Mouse (Mus musculus) forebrain, embryonic 14.5 days (tissue): ENCODE results near the gene Adamts20. TPM values are rescaled to one million over a fixed set of nuclear protein-coding genes. Genes with fewer than 3 reads are reported as not detected.

Experiments
- ATAC-seq: fragments of 200-750 bp; cut with Nextera tagmentation; 2 replicates; pipeline ENCODE4 v1.8.0; 2017; ENCODE audit warnings: mild to moderate bottlenecking, moderate library complexity
- DNase-seq: peaks from one replicate; pipeline ENCODE4 v3.0.0-alpha.2; 2015; ENCODE audit warnings: low spot score
- H3K27ac ChIP-seq: fragments of 300-500 bp; sonication (generic); 2 replicates; pipeline ENCODE4 v1.5.1; 2014; ENCODE audit warnings: low read depth, mild to moderate bottlenecking, control low read depth, low read length, moderate library complexity
- H3K27me3 ChIP-seq: fragments of 300-500 bp; sonication (generic); replicated peaks from 2 replicates; pipeline ENCODE4 v1.6.1; 2014; ENCODE audit warnings: low read length, control low read depth, mixed read lengths; ENCODE audit not compliant: control insufficient read depth, insufficient read depth
- H3K36me3 ChIP-seq: fragments of 300-500 bp; sonication (generic); 2 replicates; pipeline ENCODE4 v1.6.1; 2014; ENCODE audit warnings: low read length, control low read depth; ENCODE audit not compliant: control insufficient read depth, insufficient read depth
- H3K4me1 ChIP-seq: fragments of 300-500 bp; sonication (generic); 2 replicates; pipeline ENCODE4 v1.6.1; 2014; ENCODE audit warnings: antibody characterized with exemption, low read length, control low read depth; ENCODE audit not compliant: control insufficient read depth, insufficient read depth
- H3K4me2 ChIP-seq: fragments of 300-500 bp; sonication (generic); 2 replicates; pipeline ENCODE4 v1.6.1; 2014; ENCODE audit warnings: mild to moderate bottlenecking, control low read depth, low read length
- H3K4me3 ChIP-seq: fragments of 300-500 bp; sonication (generic); 2 replicates; pipeline ENCODE4 v1.5.1; 2014; ENCODE audit warnings: low read depth, low read length, control low read depth
- H3K9ac ChIP-seq: fragments of 300-500 bp; sonication (generic); 2 replicates; pipeline ENCODE4 v1.6.1; 2014; ENCODE audit warnings: mild to moderate bottlenecking, low read length, control low read depth, moderate library complexity
- H3K9me3 ChIP-seq: fragments of 300-500 bp; sonication (generic); replicated peaks from 2 replicates; pipeline ENCODE4 v1.6.1; 2016; ENCODE audit warnings: low read length, control low read depth, mixed read lengths; ENCODE audit not compliant: control insufficient read depth
- WGBS: fragments of 180-500 bp; shearing (Covaris S2); extraction: QIAGEN DNeasy Blood & Tissue Kit; methylation state at CpG from one replicate; pipeline ENCODE4 v1.1.7; 2014; 5-methylcytosine and 5-hydroxymethylcytosine counted together
- polyA plus RNA-seq: library from polyadenylated mRNA; unstranded; fragments of >200 nt; fragmentation: Nextera tagmentation; extraction: Ambion mirVana; gene quantifications from 2 replicates; pipeline ENCODE4 v1.2.1, GENCODE M21; 2014

The Adamts20 gene
- polyA plus RNA-seq, 1 experiment from 2014 or later = 2.5 TPM

DNA sequence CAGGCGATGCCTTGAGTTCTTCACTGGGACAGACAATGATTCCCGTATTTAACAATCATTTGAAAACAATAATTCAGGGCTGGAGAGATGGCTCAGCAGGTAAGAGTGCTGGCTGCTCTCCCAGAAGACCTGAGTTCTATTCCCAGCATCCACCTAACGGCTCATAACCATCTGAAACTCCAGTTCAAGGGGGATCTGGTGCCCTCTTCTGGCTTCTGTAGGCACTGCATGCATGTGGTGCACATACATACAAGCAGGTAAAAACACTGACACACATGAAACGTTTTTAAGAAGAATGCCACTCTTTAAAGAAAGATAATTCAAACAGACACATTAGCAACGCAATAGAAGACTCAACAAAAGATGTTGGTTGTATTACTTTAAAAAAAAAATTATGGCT lies 120.9 kb downstream of the Adamts20 start:
- no peak overlapping the region for H3K4me2 ChIP-seq
- H3K4me1 ChIP-seq = no peaks in the 10 kb centered on the region
- no peak for ATAC-seq
- no peak overlapping the region for H3K27ac ChIP-seq
- H3K9ac ChIP-seq = no peak overlapping the region
- no peaks in the 10 kb centered on the region for H3K36me3 ChIP-seq
- DNase-seq = no peak
- no peaks in the 10 kb centered on the region for H3K9me3 ChIP-seq
- H3K4me3 ChIP-seq = no peak overlapping the region
- WGBS = 92% methylated on average over 5 of the region's 5 CpGs
- no peaks in the 10 kb centered on the region for H3K27me3 ChIP-seq

DNA sequence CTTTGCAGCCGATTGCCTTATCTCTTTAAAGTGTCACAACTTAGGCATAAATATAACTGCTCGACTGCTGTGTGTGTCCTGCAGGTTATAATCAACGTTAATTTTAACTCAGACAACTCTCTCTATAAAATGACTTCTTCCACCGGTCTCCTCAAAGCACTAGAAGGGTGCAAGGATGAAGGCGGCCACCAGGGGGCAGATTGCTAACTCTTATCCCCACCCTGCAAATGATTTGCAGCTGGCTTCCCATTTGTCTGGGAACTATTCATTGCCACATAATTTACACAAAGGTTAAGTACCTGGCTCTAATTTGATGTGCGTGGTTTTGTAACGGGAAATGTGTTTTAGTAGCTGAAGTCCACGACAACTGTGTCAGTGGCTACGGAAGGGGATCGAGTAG lies 122.9 kb downstream of the Adamts20 start:
- H3K4me2 ChIP-seq = no peak overlapping the region
- no peak overlapping the region for H3K9ac ChIP-seq
- ATAC-seq (no peak), DNase-seq (peak; percentile 66)
- 61% methylated on average over 10 of the region's 10 CpGs for WGBS
- H3K36me3 ChIP-seq = no peaks in the 10 kb centered on the region
- no peak overlapping the region for H3K27ac ChIP-seq
- H3K4me3 ChIP-seq = no peak overlapping the region
- H3K9me3 ChIP-seq = no peaks in the 10 kb centered on the region
- H3K27me3 ChIP-seq = no peaks in the 10 kb centered on the region
- no peaks in the 10 kb centered on the region for H3K4me1 ChIP-seq

DNA sequence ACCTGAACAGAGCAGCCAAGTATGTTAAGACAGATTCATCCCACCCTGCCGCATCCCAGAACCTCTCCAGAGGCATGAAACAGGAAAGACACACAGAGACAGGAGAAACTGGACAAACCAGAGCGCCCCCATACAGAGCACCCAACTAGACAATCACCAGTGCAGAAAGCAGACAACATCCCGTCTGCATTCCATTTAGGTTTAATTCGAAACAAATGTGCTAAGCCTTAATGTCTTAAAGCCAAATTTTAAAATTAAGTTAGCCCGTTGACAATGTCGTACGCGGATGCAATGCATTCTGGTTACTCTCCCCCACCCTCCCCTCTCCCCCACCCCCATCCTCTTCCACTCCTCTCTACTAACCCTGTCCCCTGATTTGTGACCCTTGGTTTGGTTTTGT lies 126.2 kb downstream of the Adamts20 start:
- Histone ChIP-seq H3K4me2 (no peak overlapping the region), H3K9me3 (no peaks in the 10 kb centered on the region), H3K4me3 (no peak overlapping the region), H3K36me3 (no peaks in the 10 kb centered on the region), H3K27me3 (no peaks in the 10 kb centered on the region), H3K4me1 (no peaks in the 10 kb centered on the region), H3K27ac (no peak overlapping the region), H3K9ac (no peak overlapping the region)
- 93% methylated on average over 8 of the region's 8 CpGs for WGBS
- ATAC-seq (no peak), DNase-seq (no peak)

DNA sequence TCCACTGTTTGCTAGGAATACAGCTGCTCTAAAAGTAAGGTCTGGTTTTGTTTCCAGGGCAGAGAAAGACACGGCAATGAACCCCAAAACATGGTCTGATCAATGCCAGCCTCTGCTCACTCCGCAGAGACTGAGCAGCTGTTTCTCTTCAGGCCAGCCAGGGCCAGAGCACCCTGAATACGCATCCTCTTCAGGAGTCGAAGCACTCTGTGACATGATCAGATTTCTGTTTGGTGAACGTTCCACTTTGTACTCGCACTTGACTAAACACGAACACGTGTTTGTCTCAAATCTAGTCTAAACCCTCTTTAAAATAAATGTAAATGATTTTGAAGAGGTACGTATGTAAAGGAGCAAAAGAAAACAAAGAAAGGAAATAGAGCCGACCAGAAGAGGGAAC lies 130.6 kb downstream of the Adamts20 start:
- H3K9ac ChIP-seq = no peak overlapping the region
- H3K27me3 ChIP-seq = no peaks in the 10 kb centered on the region
- no peaks in the 10 kb centered on the region for H3K36me3 ChIP-seq
- WGBS = 52% methylated on average over 10 of the region's 10 CpGs
- H3K9me3 ChIP-seq = no peaks in the 10 kb centered on the region
- no peaks in the 10 kb centered on the region for H3K4me1 ChIP-seq
- no peak overlapping the region for H3K4me2 ChIP-seq
- ATAC-seq = no peak
- DNase-seq = no peak
- H3K27ac ChIP-seq = no peak overlapping the region
- H3K4me3 ChIP-seq = no peak overlapping the region

DNA sequence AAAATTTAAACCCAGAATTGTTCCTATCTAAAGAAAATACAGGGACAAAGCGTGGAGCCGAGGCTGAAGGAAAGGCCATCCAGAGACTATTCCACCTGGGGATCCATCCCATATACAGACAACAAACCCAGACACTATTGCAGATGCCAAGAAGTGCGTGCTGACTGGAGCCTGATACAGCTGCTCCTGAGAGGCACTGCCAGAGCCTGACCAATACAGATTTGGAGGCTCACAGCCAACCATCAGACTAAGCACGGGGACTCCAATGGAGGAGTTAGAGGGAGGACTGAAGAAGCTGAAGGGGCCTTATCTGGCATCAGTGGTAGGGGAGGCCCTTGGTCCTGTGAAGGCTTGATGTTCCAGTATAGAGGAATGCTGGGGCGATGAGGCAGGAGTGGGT lies 138.6 kb downstream of the Adamts20 start:
- Histone ChIP-seq H3K9me3 (no peaks in the 10 kb centered on the region), H3K27ac (no peak overlapping the region), H3K4me2 (no peak overlapping the region), H3K27me3 (no peaks in the 10 kb centered on the region), H3K4me1 (no peaks in the 10 kb centered on the region; the same call in 1 of the 2 replicates), H3K36me3 (no peaks in the 10 kb centered on the region), H3K9ac (no peak overlapping the region), H3K4me3 (no peak overlapping the region)
- 89% methylated on average over 5 of the region's 5 CpGs for WGBS
- DNase-seq (no peak), ATAC-seq (no peak)

DNA sequence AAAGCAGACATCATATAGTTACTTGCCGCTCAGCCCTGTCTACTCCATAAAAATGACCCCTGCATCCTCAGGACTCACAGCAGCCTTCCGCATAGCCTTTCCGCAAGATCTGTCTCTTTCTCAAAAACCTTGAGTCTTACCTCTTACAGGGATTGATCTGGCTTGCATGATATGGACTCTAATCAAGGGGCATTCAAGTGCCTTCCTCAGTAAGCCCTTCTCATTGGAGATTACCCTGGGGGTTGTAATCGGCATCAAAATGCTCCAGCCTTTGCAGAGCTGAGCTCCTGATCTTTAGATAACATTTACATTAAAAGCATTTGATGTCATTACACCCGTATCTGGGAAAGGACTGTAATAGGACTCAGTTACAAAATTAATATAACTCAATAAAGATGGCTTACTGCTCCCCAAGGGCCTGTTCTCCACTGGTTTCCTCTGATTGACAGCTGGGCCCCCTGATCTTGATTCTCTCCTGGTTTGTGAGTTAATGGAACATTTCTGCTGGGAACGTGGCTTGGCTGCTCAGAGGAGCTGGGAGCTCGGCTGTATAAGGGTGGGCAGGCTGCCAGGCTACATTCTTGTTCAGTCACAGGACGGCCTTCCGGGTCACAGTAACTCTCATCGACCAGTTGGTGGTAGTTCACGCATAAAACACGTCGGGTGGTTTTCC lies 139.6 kb downstream of the Adamts20 start:
- no peaks in the 10 kb centered on the region for H3K27me3 ChIP-seq
- H3K4me3 ChIP-seq = no peak overlapping the region
- peak; percentile 60; the same call in 1 of the 2 replicates for ATAC-seq
- no peaks in the 10 kb centered on the region for H3K9me3 ChIP-seq
- H3K36me3 ChIP-seq = no peaks in the 10 kb centered on the region
- DNase-seq = peak; percentile 69
- no peaks in the 10 kb centered on the region; the same call in 1 of the 2 replicates for H3K4me1 ChIP-seq
- no peak overlapping the region for H3K4me2 ChIP-seq
- no peak overlapping the region for H3K9ac ChIP-seq
- 54% methylated on average over 13 of the region's 13 CpGs for WGBS
- no peak overlapping the region; the same call in 1 of the 2 replicates for H3K27ac ChIP-seq

DNA sequence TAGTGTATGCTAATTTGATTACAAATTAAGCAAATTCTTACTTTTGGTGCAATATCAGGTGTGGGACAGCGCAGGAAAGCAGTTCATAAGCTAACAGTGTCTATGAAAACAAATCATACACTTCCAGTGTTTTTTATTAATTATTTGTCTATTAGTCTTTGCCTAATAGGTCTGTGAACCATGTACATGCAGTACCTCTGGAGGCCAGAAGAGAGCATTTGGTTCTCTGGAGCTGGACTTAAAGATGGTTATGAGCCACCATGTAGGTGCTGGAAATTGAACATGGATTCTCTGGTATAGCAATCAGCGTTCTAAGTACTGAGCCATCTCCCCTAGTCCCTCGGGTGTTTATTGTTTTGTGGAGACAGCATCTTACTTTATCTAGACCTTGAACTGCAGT lies 149.0 kb downstream of the Adamts20 start:
- ATAC-seq (no peak), DNase-seq (no peak)
- Histone ChIP-seq H3K4me1 (no peaks in the 10 kb centered on the region), H3K27me3 (no peaks in the 10 kb centered on the region), H3K9ac (no peak overlapping the region), H3K36me3 (no peaks in the 10 kb centered on the region), H3K4me2 (no peak overlapping the region), H3K9me3 (no peaks in the 10 kb centered on the region), H3K27ac (no peak overlapping the region), H3K4me3 (no peak overlapping the region)
- WGBS = 93% methylated on average over 3 of the region's 3 CpGs

DNA sequence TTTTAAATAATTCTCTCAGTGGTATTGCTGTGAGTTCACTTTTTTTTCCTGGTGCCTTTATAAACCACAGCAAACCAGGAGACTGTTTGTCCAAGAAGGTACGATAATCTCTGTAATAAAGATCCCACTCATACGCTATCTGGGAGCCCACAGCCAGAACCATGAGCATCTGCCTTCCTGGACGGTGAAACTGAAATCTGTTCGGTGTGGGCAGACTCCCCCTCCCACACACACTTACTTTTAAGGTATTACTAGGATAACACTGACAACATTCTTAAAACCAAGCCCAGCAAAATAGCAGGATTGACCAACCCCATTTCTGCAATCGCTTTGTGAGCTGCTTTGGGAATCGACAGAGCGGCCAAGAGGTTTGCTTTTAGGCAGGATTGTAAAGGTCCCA lies 155.5 kb downstream of the Adamts20 start:
- ATAC-seq = no peak
- no peaks in the 10 kb centered on the region for H3K27me3 ChIP-seq
- H3K4me3 ChIP-seq = no peak overlapping the region
- H3K9me3 ChIP-seq = no peaks in the 10 kb centered on the region
- H3K9ac ChIP-seq = no peak overlapping the region
- 92% methylated on average over 7 of the region's 7 CpGs for whole genome bisulfite sequencing
- no peak overlapping the region for H3K27ac ChIP-seq
- H3K36me3 ChIP-seq = no peaks in the 10 kb centered on the region
- no peaks in the 10 kb centered on the region for H3K4me1 ChIP-seq
- no peak for DNase-seq
- no peak overlapping the region for H3K4me2 ChIP-seq

DNA sequence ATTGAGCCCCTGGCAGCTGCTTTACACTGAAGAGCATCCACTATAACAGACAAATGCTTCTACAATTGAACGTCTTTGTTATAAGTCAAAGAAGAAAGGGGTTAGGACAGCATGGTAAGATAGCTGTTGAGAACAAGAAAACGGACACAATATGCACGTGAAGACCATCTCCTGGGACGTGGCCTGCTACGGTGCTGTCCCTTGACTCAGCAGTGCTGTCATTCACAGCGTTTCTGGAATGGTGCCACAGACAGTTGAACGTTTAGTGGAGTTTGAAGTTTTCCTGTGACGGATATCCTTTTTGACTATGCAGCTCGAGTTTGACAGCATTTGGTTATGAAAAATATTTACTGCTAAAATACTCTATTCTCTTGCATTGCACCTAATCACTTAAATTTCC lies 157.3 kb downstream of the Adamts20 start:
- H3K9me3 ChIP-seq = no peaks in the 10 kb centered on the region

More for the DNA sequence above, 157.3 kb downstream of the Adamts20 start:
- no peak for ATAC-seq
- no peak overlapping the region for H3K9ac ChIP-seq
- 80% methylated on average over 9 of the region's 9 CpGs for WGBS
- no peak overlapping the region for H3K4me3 ChIP-seq
- no peaks in the 10 kb centered on the region for H3K4me1 ChIP-seq
- DNase-seq = no peak
- H3K27me3 ChIP-seq = no peaks in the 10 kb centered on the region
- H3K4me2 ChIP-seq = no peak overlapping the region
- no peaks in the 10 kb centered on the region for H3K36me3 ChIP-seq
- H3K27ac ChIP-seq = no peak overlapping the region
